Mouse (Mus musculus): Measurements from ENCODE around the gene Pcdh9.

The Pcdh9 gene

GRCm38 (mm10) chr14:93385090-93385489 lies 505.4 kb downstream of the Pcdh9 start:
- DNase-seq (ENCODE audit: low read depth in 1 of 2, low spot score in 2 of 2) = no peak

GRCm38 (mm10) chr14:93381163-93381562 lies 509.3 kb downstream of the Pcdh9 start:
- no peak for DNase-seq (ENCODE audit: low read depth in 1 of 2, low spot score in 2 of 2)

- DNase-seq (ENCODE audit: low read depth in 1 of 2, low spot score in 2 of 2) = no peak
These were observed 509.7 kb downstream of the Pcdh9 start for GRCm38 (mm10) chr14:93380757-93381156.

GRCm38 (mm10) chr14:93376159-93376558 lies 514.3 kb downstream of the Pcdh9 start:
- no peak for DNase-seq (ENCODE audit: low read depth in 1 of 2, low spot score in 2 of 2)

GRCm38 (mm10) chr14:93374181-93374580 lies 516.3 kb downstream of the Pcdh9 start:
- no peak for DNase-seq (ENCODE audit: low read depth in 1 of 2, low spot score in 2 of 2)

- no peak for DNase-seq (ENCODE audit: low read depth in 1 of 2, low spot score in 2 of 2)
These were observed 536.3 kb downstream of the Pcdh9 start for GRCm38 (mm10) chr14:93354150-93354549.

DNA sequence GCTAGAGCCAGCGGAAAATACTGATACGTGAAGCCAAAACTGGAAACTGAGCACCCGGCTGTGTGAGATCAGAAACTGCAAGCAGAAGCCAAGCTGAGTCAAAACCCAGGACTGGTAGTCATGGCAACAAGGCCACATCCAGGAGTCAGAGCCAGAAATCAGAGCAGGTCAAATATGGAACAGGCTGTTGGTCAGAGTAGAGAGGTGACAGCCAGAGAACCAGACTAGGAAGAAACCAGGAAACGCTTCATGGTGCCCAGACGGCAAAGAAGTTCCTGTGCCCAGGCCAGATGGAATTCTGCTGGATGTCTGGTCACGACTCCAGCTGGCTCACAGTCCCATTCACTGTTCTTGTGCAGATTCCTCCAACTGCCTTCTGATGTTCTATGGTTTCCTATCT lies 539.6 kb downstream of the Pcdh9 start:
- no peak for DNase-seq (ENCODE audit: low read depth in 1 of 2, low spot score in 2 of 2)

DNA sequence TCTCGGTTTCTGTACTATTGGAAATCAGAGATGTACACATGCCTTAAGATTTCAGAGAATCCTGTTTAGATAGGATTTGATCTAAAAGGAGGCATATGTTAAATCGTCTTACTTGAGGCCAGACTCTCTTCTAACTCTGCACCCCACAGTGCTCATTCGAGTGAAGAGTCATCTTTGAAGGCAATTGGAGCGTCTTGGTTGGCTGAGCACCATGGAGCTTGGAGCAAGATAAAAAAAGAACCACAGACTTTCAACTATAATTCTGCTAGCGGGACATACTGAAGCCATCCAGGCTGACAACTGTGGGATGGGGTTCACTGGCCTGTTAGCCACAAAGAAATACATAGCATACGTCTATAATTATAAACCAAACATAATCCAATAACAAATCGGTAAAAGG lies 541.3 kb downstream of the Pcdh9 start:
- DNase-seq (ENCODE audit: low read depth in 1 of 2, low spot score in 2 of 2) = no peak

DNA sequence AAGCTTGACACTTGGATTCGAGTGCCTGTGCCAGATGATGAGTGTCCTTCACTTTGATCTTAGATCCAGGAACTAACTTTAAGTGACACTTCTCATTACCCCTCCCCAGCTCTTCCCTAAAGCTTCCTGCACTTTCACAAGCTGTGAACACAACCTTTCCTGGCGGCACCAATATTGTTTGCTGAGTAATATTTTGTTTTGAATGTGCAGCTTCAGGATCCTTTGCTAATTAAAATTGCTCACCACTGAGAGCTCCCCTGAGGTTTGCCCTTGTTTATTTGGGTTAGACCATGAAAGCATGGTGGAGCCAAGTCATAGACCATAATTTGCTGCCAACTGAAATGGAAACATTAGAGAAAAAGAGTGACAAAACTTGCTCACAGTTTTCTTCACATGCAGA lies 543.4 kb downstream of the Pcdh9 start:
- DNase-seq (ENCODE audit: low read depth in 1 of 2, low spot score in 2 of 2) = no peak

DNA sequence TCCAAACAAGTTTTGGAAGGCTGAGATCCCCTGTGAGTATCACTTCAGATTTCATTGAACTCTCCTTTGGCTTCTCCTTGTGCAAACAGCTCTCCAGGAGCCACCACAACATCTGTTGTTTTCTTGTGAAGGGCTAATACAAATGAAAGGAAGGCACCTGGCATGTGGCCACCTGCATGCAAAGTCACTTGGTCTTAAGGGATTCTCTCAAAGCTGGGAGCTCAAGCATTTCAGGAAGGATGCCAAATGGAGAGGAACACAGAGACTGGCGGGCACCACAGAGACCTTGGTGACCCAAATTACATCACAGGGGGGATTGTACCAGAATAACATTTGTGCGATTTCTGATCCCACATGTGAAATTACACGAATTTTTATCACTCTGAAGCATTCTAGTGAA lies 547.7 kb downstream of the Pcdh9 start:
- no peak for DNase-seq (ENCODE audit: low read depth in 1 of 2, low spot score in 2 of 2)

GRCm38 (mm10) chr14:93341390-93341789 lies 549.1 kb downstream of the Pcdh9 start:
- DNase-seq (ENCODE audit: low read depth in 1 of 2, low spot score in 2 of 2) = no peak

GRCm38 (mm10) chr14:93329247-93329646 lies 561.2 kb downstream of the Pcdh9 start:
- DNase-seq (ENCODE audit: low read depth in 1 of 2, low spot score in 2 of 2) = no peak

- no peak for DNase-seq (ENCODE audit: low read depth in 1 of 2, low spot score in 2 of 2)
These were observed 573.1 kb downstream of the Pcdh9 start for GRCm38 (mm10) chr14:93317393-93317792.

DNA sequence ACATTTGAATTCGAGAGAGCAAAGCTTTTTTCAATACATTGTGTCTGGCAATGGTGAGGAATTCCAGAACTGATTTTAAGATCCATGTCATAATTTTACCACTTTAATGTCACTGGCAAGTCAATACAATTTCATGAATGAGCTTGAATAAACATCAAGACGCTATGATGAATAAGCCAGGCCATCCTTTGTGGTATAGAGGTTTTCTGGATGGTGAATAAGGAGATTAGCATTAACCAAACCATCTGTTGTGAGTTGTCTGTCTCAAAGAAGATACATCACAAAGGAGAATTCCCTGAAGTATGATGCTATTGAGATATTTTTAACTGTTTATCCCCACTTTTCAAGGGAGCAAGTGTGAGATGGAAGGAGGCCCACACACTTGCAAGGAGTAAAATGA lies 602.1 kb downstream of the Pcdh9 start:
- no peak for DNase-seq (ENCODE audit: low read depth in 1 of 2, low spot score in 2 of 2)

GRCm38 (mm10) chr14:93287642-93288041 lies 602.8 kb downstream of the Pcdh9 start:
- DNase-seq (ENCODE audit: low read depth in 1 of 2, low spot score in 2 of 2) = no peak

GRCm38 (mm10) chr14:93285136-93285535 lies 605.3 kb downstream of the Pcdh9 start:
- DNase-seq (ENCODE audit: low read depth in 1 of 2, low spot score in 2 of 2) = no peak

- DNase-seq (ENCODE audit: low read depth in 1 of 2, low spot score in 2 of 2) = no peak
These were observed 606.5 kb downstream of the Pcdh9 start for GRCm38 (mm10) chr14:93284009-93284408.

- no peak for DNase-seq (ENCODE audit: low read depth in 1 of 2, low spot score in 2 of 2)
These were observed 614.8 kb downstream of the Pcdh9 start for GRCm38 (mm10) chr14:93275661-93276060.

DNA sequence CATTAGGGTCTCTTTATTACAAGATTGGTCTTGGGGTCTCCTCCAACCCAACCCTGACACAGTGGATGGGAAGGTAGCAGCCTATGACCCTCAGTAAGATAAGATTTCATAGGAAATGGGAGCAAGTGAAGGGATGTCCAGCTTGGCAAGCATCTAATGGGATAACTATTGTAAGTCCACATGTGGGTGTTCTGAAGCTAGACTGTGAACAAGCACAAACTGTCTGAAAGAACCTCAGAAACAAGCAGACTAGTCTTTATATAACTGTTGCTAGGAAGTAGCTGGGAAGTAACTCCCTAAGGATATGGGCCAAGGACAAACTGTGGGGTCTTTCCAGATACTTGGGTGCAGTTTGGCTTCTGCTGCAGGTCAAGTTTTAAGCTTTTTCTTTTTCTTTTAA lies 615.7 kb downstream of the Pcdh9 start:
- no peak for DNase-seq (ENCODE audit: low read depth in 1 of 2, low spot score in 2 of 2)

DNA sequence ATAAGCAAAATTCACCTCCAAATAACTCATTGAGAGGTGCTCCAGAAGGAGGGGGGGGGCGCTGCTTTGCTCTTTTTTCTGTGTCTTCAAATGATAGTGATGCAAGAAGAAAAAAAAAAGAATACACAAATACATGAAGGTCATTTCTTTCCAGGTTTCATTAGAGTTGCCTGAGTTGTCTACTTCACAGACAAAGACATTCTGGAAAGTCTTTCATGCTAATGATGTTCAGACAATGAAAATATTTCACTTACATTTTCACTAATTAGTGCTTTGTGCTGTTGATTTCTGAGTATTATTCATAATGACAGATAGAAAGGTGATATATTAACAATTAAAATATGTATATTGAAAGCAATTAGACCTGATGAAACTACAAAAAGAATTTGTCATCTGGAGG lies 637.1 kb downstream of the Pcdh9 start:
- no peak for DNase-seq (ENCODE audit: low read depth in 1 of 2, low spot score in 2 of 2)

DNA sequence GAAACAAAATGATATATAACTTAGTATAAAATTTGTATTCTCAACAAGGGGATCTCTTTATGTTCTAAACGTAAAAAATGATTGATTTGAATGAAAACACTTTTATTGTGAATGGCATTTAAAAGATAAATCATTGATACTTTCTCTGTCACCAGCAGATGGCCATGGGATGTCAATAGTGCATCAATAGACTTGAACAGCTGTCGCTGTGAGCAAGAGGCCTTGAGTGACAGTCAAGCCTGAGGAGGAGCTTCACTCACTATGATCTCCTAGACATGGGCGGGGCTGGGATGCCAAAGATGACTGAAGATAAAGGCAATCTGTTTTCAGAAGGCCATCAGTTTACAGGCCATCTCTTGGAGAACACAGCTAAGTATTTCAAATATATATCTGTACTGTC lies 650.2 kb downstream of the Pcdh9 start:
- DNase-seq (ENCODE audit: low read depth in 1 of 2, low spot score in 2 of 2) = no peak

- no peak for DNase-seq (ENCODE audit: low read depth in 1 of 2, low spot score in 2 of 2)
These were observed 656.1 kb downstream of the Pcdh9 start for GRCm38 (mm10) chr14:93234333-93234732.

- no peak for DNase-seq (ENCODE audit: low read depth in 1 of 2, low spot score in 2 of 2)
These were observed 656.9 kb downstream of the Pcdh9 start for GRCm38 (mm10) chr14:93233599-93233998.

- DNase-seq (ENCODE audit: low read depth in 1 of 2, low spot score in 2 of 2) = peak; percentile 69 to 86
These were observed 675.6 kb downstream of the Pcdh9 start for GRCm38 (mm10) chr14:93214846-93215245.
